Mouse (Mus musculus): ENCODE data around the gene Dapp1. TPM values are rescaled to one million over a fixed set of nuclear protein-coding genes. Genes with fewer than 3 reads are reported as not detected.

Dapp1 gene
- 8.5 and 9.9 TPM in 2 replicates for polyA plus RNA-seq (2012; rRNA removed)

GRCm38 (mm10) chr3:137981382-137981750, at the start of gene Dapp1:
TSS of gene Dapp1 (minus strand) at chr3:137981545.

GRCm38 (mm10) chr3:137918172-137918931, 63.0 kb downstream of the Dapp1 start, which contains the start of gene Lamtor3:
TSS of gene Lamtor3 (plus strand) at chr3:137918506.

Other genes starting within 250 kb of the Dapp1 start
- 786 and 871 TPM in 2 replicates for gene H2afz, start 117.1 kb downstream of the Dapp1 start, polyA plus RNA-seq (2012; rRNA removed)
- gene Dnajb14, start 113.9 kb downstream of the Dapp1 start, polyA plus RNA-seq (2012; rRNA removed) = 1.4 and 1.7 TPM in 2 replicates
- gene Lamtor3, start 63.0 kb downstream of the Dapp1 start, polyA plus RNA-seq (2012; rRNA removed) = 34.6 and 39.1 TPM in 2 replicates
- 0.03 and 0.06 TPM in 2 replicates for gene 1110002E22Rik, start 83.5 kb upstream of the Dapp1 start, polyA plus RNA-seq (2012; rRNA removed)
- gene Gm5105, start 85.8 kb upstream of the Dapp1 start, polyA plus RNA-seq (2012; rRNA removed) = 0.01 TPM in 1 of 2 replicates, not detected in the other
- gene Trmt10a, start 161.9 kb upstream of the Dapp1 start, polyA plus RNA-seq (2012; rRNA removed) = 4.1 and 4.2 TPM in 2 replicates
- 16.3 and 18.8 TPM in 2 replicates for gene Mttp, start 163.4 kb upstream of the Dapp1 start, polyA plus RNA-seq (2012; rRNA removed)
- gene 4930579F01Rik, start 212.3 kb upstream of the Dapp1 start, polyA plus RNA-seq (2012; rRNA removed) = not detected in 2 replicates
- gene Adh7, start 236.2 kb upstream of the Dapp1 start, polyA plus RNA-seq (2012; rRNA removed) = 0.05 and 0.12 TPM in 2 replicates

Measured in liver, embryonic 14 days (tissue).